In the genomic region with DNA sequence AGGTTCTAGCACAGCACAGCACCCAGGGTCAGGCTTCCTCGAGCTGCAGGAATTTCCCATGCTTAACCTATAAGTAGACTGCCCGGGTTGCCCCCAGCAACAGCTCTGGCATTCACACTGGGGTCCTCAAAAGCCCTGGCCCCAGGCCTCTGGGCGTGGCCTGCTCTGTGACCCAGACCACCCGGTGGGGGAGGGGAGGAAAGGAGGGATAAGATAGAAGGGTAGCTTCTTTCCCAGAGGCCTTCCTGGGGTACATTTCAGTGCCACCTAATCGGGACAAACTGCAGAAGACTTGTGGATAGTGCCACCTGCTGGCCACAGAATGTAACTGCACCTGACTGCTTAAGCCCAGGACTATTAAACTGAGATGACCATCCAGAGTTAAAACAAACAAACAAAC, we compare ENCODE assay signal across 9 mouse cellular contexts. TPM values are rescaled to one million over a fixed set of nuclear protein-coding genes. Genes with fewer than 3 reads are reported as not detected.
DNase-seq lines count a peak whose midpoint lies in the region; ATAC-seq lines count a peak whose summit lies in the region.
"Had no signal": no experiment of that assay in that cellular context is flagged by ENCODE, and none has a peak within 500 bp of the region (broad histone marks: within the 10 kb centered on the region; RNA-seq: fewer than 3 reads in every experiment).

No protein-coding gene starts in this region.

- peak; percentile 66 for DNase-seq in layer of hippocampus, adult 11-12 months (ENCODE audit: low spot score)
- no peak for DNase-seq in layer of hippocampus, adult 9-11 months
- peak; percentile 33 for DNase-seq in c-Kit-positive CD71-positive TER-119-negative erythroid progenitor cells, embryonic 14.5 days (ENCODE audit: low read depth)
- peak; percentile 65 to 69 for DNase-seq in left cerebral cortex, postnatal 25 days (ENCODE audit: low spot score in 2 of 2)
- DNase-seq in midbrain, embryonic 10.5 days (ENCODE audit: low spot score), result peak; percentile 81
- peak; percentile 32 for DNase-seq in spleen, adult 12 weeks (ENCODE audit: low spot score)

- intact Hi-C loops in left cerebral cortex, postnatal 25 days (cut with DNase I), result loop anchor here (1.0 to 2.0 kb wide), 2 partner anchors 247 to 316 kb away; no protein-coding TSS in a partner anchor

- no peak overlapping the region for H3K4me2 ChIP-seq in forebrain, embryonic 12.5 days
- H3K4me2 ChIP-seq in hindbrain, embryonic 13.5 days, result no peak overlapping the region
- H3K4me2 ChIP-seq: limb, embryonic 15.5 days had no signal

- H3K9ac ChIP-seq in forebrain, embryonic 12.5 days, result no peak overlapping the region
- H3K9ac ChIP-seq in hindbrain, embryonic 13.5 days, result no peak overlapping the region
- H3K9ac ChIP-seq: limb, embryonic 15.5 days had no signal

- peaks cover 70% of the 10 kb centered on the region for H3K27me3 ChIP-seq in forebrain, embryonic 12.5 days
- peaks cover 63% of the 10 kb centered on the region for H3K27me3 ChIP-seq in hindbrain, embryonic 13.5 days
- peaks cover 74% of the 10 kb centered on the region for H3K27me3 ChIP-seq in midbrain, embryonic 10.5 days (ENCODE audit: low read depth, poor library complexity, severe bottlenecking)

- no peak overlapping the region for H3K27ac ChIP-seq in forebrain, embryonic 12.5 days
- no peak overlapping the region for H3K27ac ChIP-seq in hindbrain, embryonic 13.5 days
- peak overlapping the region; percentile 58 for H3K27ac ChIP-seq in midbrain, embryonic 10.5 days (replicated peaks)
- H3K27ac ChIP-seq: limb, embryonic 15.5 days had no signal

- H3K4me1 ChIP-seq in forebrain, embryonic 12.5 days, result peaks cover 16% of the 10 kb centered on the region
- peaks cover 13% of the 10 kb centered on the region for H3K4me1 ChIP-seq in hindbrain, embryonic 13.5 days (replicated peaks)
- peaks cover 33% of the 10 kb centered on the region for H3K4me1 ChIP-seq in midbrain, embryonic 10.5 days

- no peak overlapping the region for H3K4me3 ChIP-seq in forebrain, embryonic 12.5 days (replicated peaks)
- H3K4me3 ChIP-seq in hindbrain, embryonic 13.5 days, result no peak overlapping the region
- H3K4me3 ChIP-seq in midbrain, embryonic 10.5 days, result no peak overlapping the region
- H3K4me3 ChIP-seq: limb, embryonic 15.5 days had no signal

- H3K36me3 ChIP-seq in forebrain, embryonic 12.5 days (replicated peaks), result no peaks in the 10 kb centered on the region
- H3K36me3 ChIP-seq in hindbrain, embryonic 13.5 days, result no peaks in the 10 kb centered on the region
- no peaks in the 10 kb centered on the region for H3K36me3 ChIP-seq in midbrain, embryonic 10.5 days
- H3K36me3 ChIP-seq: limb, embryonic 15.5 days had no signal

- peak; percentile 56; the same call in 1 of the 2 replicates for ATAC-seq in forebrain, embryonic 12.5 days (ENCODE audit: low FRiP score)
- peak; percentile 25 for ATAC-seq in hindbrain, embryonic 13.5 days (ENCODE audit: low FRiP score)

- no peaks in the 10 kb centered on the region for H3K9me3 ChIP-seq in forebrain, embryonic 12.5 days
- H3K9me3 ChIP-seq in hindbrain, embryonic 13.5 days, result no peaks in the 10 kb centered on the region
- H3K9me3 ChIP-seq in midbrain, embryonic 10.5 days (replicated peaks), result no peaks in the 10 kb centered on the region
- H3K9me3 ChIP-seq: limb, embryonic 15.5 days had no signal

- WGBS in forebrain, embryonic 12.5 days, result 4% methylated on average over 5 of the region's 5 CpGs
- WGBS in hindbrain, embryonic 13.5 days, result under 1% methylated on average over 5 of the region's 5 CpGs
- 2% methylated on average over 5 of the region's 5 CpGs for WGBS in midbrain, embryonic 10.5 days

RNA-seq across cellular contexts. Expression of a gene that starts 4.7 kb away (rescaled TPM):
- 0.27 and 0.34 TPM in 2 replicates for polyA plus RNA-seq in forebrain, embryonic 12.5 days (2016; fragmentation: Nextera tagmentation; extraction: Ambion mirVana)
- polyA plus RNA-seq in hindbrain, embryonic 13.5 days (2015; fragmentation: Nextera tagmentation; extraction: Ambion mirVana), result 0.40 and 0.88 TPM in 2 replicates
- total RNA-seq in left cerebral cortex, postnatal 25 days (2021), result under 1 TPM; 0.71 to 0.85 TPM
- 0.19 and 0.48 TPM in 2 replicates for polyA plus RNA-seq in midbrain, embryonic 10.5 days (2016; fragmentation: Nextera tagmentation; extraction: Ambion mirVana)

RNA-seq across cellular contexts. Expression of a gene that starts 6.8 kb away (rescaled TPM):
- polyA plus RNA-seq in forebrain, embryonic 12.5 days (2016; fragmentation: Nextera tagmentation; extraction: Ambion mirVana), result 11.5 and 11.7 TPM in 2 replicates
- 9.5 and 10.1 TPM in 2 replicates for polyA plus RNA-seq in hindbrain, embryonic 13.5 days (2015; fragmentation: Nextera tagmentation; extraction: Ambion mirVana)
- total RNA-seq in left cerebral cortex, postnatal 25 days (2021), result 10 to 100 TPM; 14.3 to 15.6 TPM
- 14.9 and 15.8 TPM in 2 replicates for polyA plus RNA-seq in midbrain, embryonic 10.5 days (2016; fragmentation: Nextera tagmentation; extraction: Ambion mirVana)
